Mouse (Mus musculus) Patski (cell line): ENCODE measurements around the gene Ltbp3. TPM values are rescaled to one million over a fixed set of nuclear protein-coding genes. Genes with fewer than 3 reads are reported as not detected.

ENCODE experiments used
- ATAC-seq: fragments of 100-300 bp; one replicate; pipeline ENCODE4 v1.8.0; 2021
- CTCF ChIA-PET: fragments of 350-600 bp; sonication (Branson Sonifier 250); formaldehyde crosslinking; loops from one replicate; lab custom pipeline; 2022; ENCODE audit warnings: inconsistent platforms; lab: Charles Lee
- POLR2A ChIA-PET: fragments of 350-600 bp; sonication (Branson Sonifier 250); formaldehyde crosslinking; loops from one replicate; lab custom pipeline; 2022; ENCODE audit warnings: antibody characterized with exemption, inconsistent platforms; lab: Charles Lee
- DNase-seq: peaks from one replicate; pipeline ENCODE4 v3.0.0-alpha.2; 2011; ENCODE audit warnings: low read depth, low spot score
- H3K27me3 ChIP-seq: fragments of 371-371 bp; one replicate; pipeline ENCODE4 v1.5.1; 2021
- CTCF ChIP-seq: fragments of 100-300 bp; IDR thresholded peaks from one replicate; pipeline ENCODE4 v1.5.1; 2021
- in situ Hi-C: fragments of 300-500 bp; cut with MboI; formaldehyde crosslinking; loops from 3 replicates; pipeline ENCODE4 v1.11.1; 2018; ENCODE audit warnings: low pct_unique_long_range_greater_than_20kb, mixed read lengths
- polyA plus RNA-seq: library from polyadenylated mRNA; unstranded; gene quantifications from one replicate; pipeline ENCODE4 v1.2.3, GENCODE M21; 2021

Gene Ltbp3
- polyA plus RNA-seq, 1 experiment from 2014 or later, result 747 TPM

GRCm38 (mm10) chr19:5722848-5723425 is 17.8 kb upstream of the Ltbp3 start:
- ChIA-PET POLR2A (interaction anchor here (0.8 to 1.1 kb wide), 2 partner anchors 33 to 122 kb away, joined by 3 to 5 read pairs; no protein-coding TSS in a partner anchor), CTCF (interaction anchor here (2.0 kb wide), 1 partner anchor 9 kb away, joined by 6 read pairs; no protein-coding TSS in a partner anchor)
- no peak for ATAC-seq
- H3K27me3 ChIP-seq, result no peaks in the 10 kb centered on the region
- DNase-seq, result no peak
- TF ChIP-seq CTCF, result no peak
- in situ Hi-C loops, result no loop called here

DNA sequence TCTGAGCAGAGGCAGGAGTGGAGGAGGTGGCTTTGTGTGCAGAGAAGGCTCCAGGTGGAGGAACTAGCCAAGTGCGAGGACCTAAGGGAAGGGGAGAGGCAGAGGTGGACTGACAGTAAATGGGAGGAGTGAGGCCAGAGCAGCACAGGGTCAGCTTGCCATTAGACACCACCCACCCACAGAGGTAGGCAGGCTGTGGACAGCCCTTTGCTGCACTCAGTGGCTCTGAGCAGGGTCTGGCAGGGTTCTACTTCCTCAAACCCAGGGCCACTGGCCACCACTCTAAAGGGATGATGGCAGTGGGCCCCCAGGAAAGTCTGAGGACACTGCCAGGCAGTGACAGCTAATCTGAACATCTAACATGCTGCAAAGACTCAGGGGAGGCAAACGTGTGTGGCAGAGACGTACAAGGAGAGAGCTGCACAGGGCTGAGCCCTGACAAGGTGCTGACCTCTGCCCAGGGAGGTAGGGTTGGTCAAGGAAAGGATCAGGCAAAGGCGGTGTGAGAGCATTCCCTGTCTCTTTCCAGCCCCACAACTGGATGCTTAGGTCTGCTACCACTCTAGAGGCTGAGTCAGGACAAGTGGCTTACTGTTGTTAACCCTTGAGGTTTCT is 16.7 kb upstream of the Ltbp3 start:
- no peak for ATAC-seq
- TF ChIP-seq CTCF, result no peak
- H3K27me3 ChIP-seq, result no peaks in the 10 kb centered on the region
- ChIA-PET POLR2A (interaction anchor here (0.7 to 1.5 kb wide), 9 partner anchors 9 to 163 kb away, joined by 3 to 8 read pairs (median 3); partner anchors contain the start of genes Map3k11 and Pcnx3), CTCF (interaction anchor here (1.2 to 5.2 kb wide), 4 partner anchors 10 to 21 kb away, joined by 3 to 48 read pairs (median 4); no protein-coding TSS in a partner anchor)
- in situ Hi-C loops, result no loop called here
- DNase-seq, result no peak

GRCm38 (mm10) chr19:5724549-5724941 is 16.2 kb upstream of the Ltbp3 start:
- ChIA-PET CTCF (interaction anchor here (0.7 to 5.2 kb wide), 4 partner anchors 10 to 55 kb away, joined by 3 to 48 read pairs (median 3); no protein-coding TSS in a partner anchor), POLR2A (interaction anchor here (0.7 to 1.5 kb wide), 9 partner anchors 9 to 162 kb away, joined by 3 to 8 read pairs (median 3); partner anchors contain the start of genes Map3k11 and Pcnx3)
- no peaks in the 10 kb centered on the region for H3K27me3 ChIP-seq
- TF ChIP-seq CTCF, result no peak
- no peak for DNase-seq
- in situ Hi-C loops, result no loop called here
- peak; percentile 27 for ATAC-seq

GRCm38 (mm10) chr19:5725029-5725707 is 15.5 kb upstream of the Ltbp3 start:
- no peak for DNase-seq
- no peaks in the 10 kb centered on the region for H3K27me3 ChIP-seq
- ATAC-seq, result no peak
- ChIA-PET CTCF (interaction anchor here (0.7 to 5.2 kb wide), 4 partner anchors 9 to 54 kb away, joined by 3 to 48 read pairs (median 3); no protein-coding TSS in a partner anchor), POLR2A (interaction anchor here (0.6 to 2.1 kb wide), 13 partner anchors 10 to 162 kb away, joined by 3 to 19 read pairs (median 4); partner anchors contain the start of genes Ltbp3, Map3k11 and Pcnx3)
- in situ Hi-C loops, result no loop called here
- TF ChIP-seq CTCF, result no peak

- in situ Hi-C loops, result no loop called here
- ATAC-seq, result no peak
- POLR2A ChIA-PET, result interaction anchor here (0.6 to 2.1 kb wide), 10 partner anchors 9 to 197 kb away, joined by 3 to 19 read pairs (median 4); partner anchors contain the start of gene Ltbp3
- no peak for TF ChIP-seq CTCF
- DNase-seq, result no peak
- no peaks in the 10 kb centered on the region for H3K27me3 ChIP-seq
- CTCF ChIA-PET, result interaction anchor here (0.8 to 5.2 kb wide), 6 partner anchors 14 to 80 kb away, joined by 3 to 48 read pairs (median 3); partner anchors contain the start of gene Scyl1
Observed at GRCm38 (mm10) chr19:5725767-5726515, 14.8 kb upstream of the Ltbp3 start, which contains the start of gene Ehbp1l1. Ehbp1l1 (minus strand) TSS chr19:5726317.

DNA sequence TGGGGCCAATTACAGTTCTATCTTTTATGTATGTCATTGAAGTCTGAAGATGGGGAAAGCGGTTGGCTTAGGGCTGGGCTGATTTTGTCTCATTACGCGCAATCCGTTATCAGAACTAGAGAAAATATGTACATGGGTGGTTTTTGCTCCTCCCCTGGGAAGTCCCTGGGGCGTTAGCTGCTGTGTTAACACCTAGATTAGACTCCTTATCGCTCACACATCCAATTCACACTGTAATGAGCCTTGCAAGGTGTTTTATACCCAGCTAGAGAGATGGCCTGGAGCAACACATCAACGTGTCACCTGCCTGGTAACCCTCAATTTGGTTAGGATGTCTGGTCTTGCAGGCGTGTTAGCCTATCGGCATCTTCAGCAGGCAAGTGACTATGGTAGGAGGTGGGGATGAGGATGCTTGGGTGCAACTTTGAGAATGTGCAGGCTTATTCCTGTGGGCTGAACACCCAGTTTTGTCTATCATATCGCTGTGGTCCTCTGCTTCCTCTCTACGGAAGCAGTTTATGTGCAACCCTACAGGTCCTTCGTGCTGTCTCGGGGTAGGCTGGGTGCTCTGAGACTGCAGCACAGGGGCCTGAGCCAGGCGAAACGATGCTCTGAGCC is 13.6 kb upstream of the Ltbp3 start:
- H3K27me3 ChIP-seq, result no peaks in the 10 kb centered on the region
- DNase-seq, result no peak
- CTCF ChIA-PET, result interaction anchor here (0.8 to 5.2 kb wide), 10 partner anchors 10 to 148 kb away, joined by 3 to 48 read pairs (median 4); partner anchors contain the start of genes Frmd8 and Scyl1
- TF ChIP-seq CTCF, result no peak
- ATAC-seq, result no peak
- in situ Hi-C loops, result no loop called here
- POLR2A ChIA-PET, result interaction anchor here (0.8 to 2.9 kb wide), 7 partner anchors 11 to 198 kb away, joined by 3 to 19 read pairs (median 5); partner anchors contain the start of genes Ltbp3 and Scyl1

GRCm38 (mm10) chr19:5727701-5728100 is 13.0 kb upstream of the Ltbp3 start:
- POLR2A ChIA-PET, result interaction anchor here (0.7 to 4.1 kb wide), 7 partner anchors 11 to 43 kb away, joined by 3 to 38 read pairs (median 6); partner anchors contain the start of genes Ltbp3 and Scyl1
- DNase-seq (no peak), ATAC-seq (no peak)
- in situ Hi-C loops, result no loop called here
- TF ChIP-seq CTCF, result no peak
- H3K27me3 ChIP-seq, result no peaks in the 10 kb centered on the region
- CTCF ChIA-PET, result interaction anchor here (0.8 to 5.2 kb wide), 9 partner anchors 11 to 147 kb away, joined by 3 to 48 read pairs (median 4); partner anchors contain the start of gene Frmd8

GRCm38 (mm10) chr19:5728631-5729443 is 11.9 kb upstream of the Ltbp3 start:
- in situ Hi-C loops, result no loop called here
- CTCF ChIA-PET, result interaction anchor here (0.7 to 5.2 kb wide), 9 partner anchors 13 to 146 kb away, joined by 3 to 48 read pairs (median 4); partner anchors contain the start of gene Frmd8
- DNase-seq (no peak), ATAC-seq (peak; percentile 10)
- no peak for TF ChIP-seq CTCF
- POLR2A ChIA-PET, result interaction anchor here (0.7 to 4.1 kb wide), 9 partner anchors 8 to 42 kb away, joined by 3 to 38 read pairs (median 4); partner anchors contain the start of genes Ltbp3 and Scyl1
- no peaks in the 10 kb centered on the region for H3K27me3 ChIP-seq
